Mouse (Mus musculus) neural tube, embryonic 13.5 days (tissue): Measurements from ENCODE around the gene Igsf8. TPM values are rescaled to one million over a fixed set of nuclear protein-coding genes. Genes with fewer than 3 reads are reported as not detected.
A peak's percentile ranks its signal among the peaks of the same experiment; 100 is the strongest.

Experiments used
- ATAC-seq: fragments of 200-750 bp; cut with Nextera tagmentation; 2 replicates; pipeline ENCODE4 v1.8.0; 2017; ENCODE audit warnings: low read depth, mild to moderate bottlenecking, moderate TSS enrichment, moderate library complexity
- H3K27ac ChIP-seq: fragments of 300-500 bp; sonication (generic); replicated peaks from 2 replicates; pipeline ENCODE4 v1.5.1; 2015; ENCODE audit warnings: moderate library complexity, mild to moderate bottlenecking, inconsistent platforms
- H3K27me3 ChIP-seq: fragments of 300-500 bp; sonication (generic); 2 replicates; pipeline ENCODE4 v1.6.1; 2015; ENCODE audit warnings: mild to moderate bottlenecking, inconsistent platforms
- H3K36me3 ChIP-seq: fragments of 300-500 bp; sonication (generic); 2 replicates; pipeline ENCODE4 v1.6.1; 2015; ENCODE audit warnings: mild to moderate bottlenecking, inconsistent platforms
- H3K4me1 ChIP-seq: fragments of 300-500 bp; sonication (generic); replicated peaks from 2 replicates; pipeline ENCODE4 v1.6.1; 2015; ENCODE audit warnings: inconsistent platforms
- H3K4me2 ChIP-seq: fragments of 300-500 bp; sonication (generic); 2 replicates; pipeline ENCODE4 v1.6.1; 2015; ENCODE audit warnings: inconsistent platforms, mild to moderate bottlenecking, moderate library complexity
- H3K4me3 ChIP-seq: fragments of 300-500 bp; sonication (generic); 2 replicates; pipeline ENCODE4 v1.5.1; 2015; ENCODE audit warnings: mild to moderate bottlenecking, inconsistent platforms
- H3K9ac ChIP-seq: fragments of 300-500 bp; sonication (generic); 2 replicates; pipeline ENCODE4 v1.6.1; 2015; ENCODE audit warnings: moderate library complexity, mild to moderate bottlenecking, inconsistent platforms
- H3K9me3 ChIP-seq: fragments of 300-500 bp; sonication (generic); 2 replicates; pipeline ENCODE4 v1.6.1; 2016; ENCODE audit warnings: inconsistent platforms
- WGBS: fragments of 180-500 bp; shearing (Covaris S2); methylation state at CpG from one replicate; pipeline ENCODE4 v1.1.7; 2015; 5-methylcytosine and 5-hydroxymethylcytosine counted together
- polyA plus RNA-seq: library from polyadenylated mRNA; unstranded; fragments of >200 nt; fragmentation: Nextera tagmentation; extraction: Ambion mirVana; gene quantifications from 2 replicates; pipeline ENCODE4 v1.2.1, GENCODE M21; 2015

The Igsf8 gene
- polyA plus RNA-seq, 1 experiment from 2014 or later, result 116 TPM

GRCm38 (mm10) chr1:172318424-172319035, 57.1 kb downstream of the Igsf8 start:
- Histone ChIP-seq H3K4me2 (peak overlapping the region; percentile 3; the same call in 1 of the 2 replicates), H3K4me3 (no peak overlapping the region), H3K27ac (peak overlapping the region; percentile 78), H3K9me3 (no peaks in the 10 kb centered on the region), H3K27me3 (no peaks in the 10 kb centered on the region), H3K4me1 (peaks cover 79% of the 10 kb centered on the region), H3K9ac (peak overlapping the region; percentile 31; the same call in 1 of the 2 replicates), H3K36me3 (peaks cover 10% of the 10 kb centered on the region)
- WGBS, result 67% methylated on average over 19 of the region's 19 CpGs
- no peak for ATAC-seq

DNA sequence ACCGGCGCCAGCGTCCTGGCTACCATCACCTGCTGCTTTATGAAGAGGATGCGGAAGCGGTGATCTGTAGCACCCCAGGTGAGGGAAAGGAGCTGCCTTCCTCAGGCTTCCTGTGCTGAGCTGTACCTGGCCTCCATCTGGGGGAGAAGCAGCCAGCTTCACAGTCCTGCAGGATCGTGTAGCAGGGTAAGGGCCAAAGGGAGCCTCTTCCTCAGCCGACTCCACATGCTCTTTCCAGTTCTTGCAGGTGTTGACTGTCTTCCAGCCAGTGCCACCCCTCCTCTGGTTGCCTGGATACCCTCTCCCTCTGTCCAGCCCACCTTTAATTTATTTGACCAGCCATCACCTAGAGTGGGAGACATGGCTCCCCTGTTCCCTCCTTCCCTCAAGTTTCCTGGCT, 57.9 kb downstream of the Igsf8 start:
- no peak overlapping the region for H3K4me2 ChIP-seq
- ATAC-seq, result no peak

GRCm38 (mm10) chr1:172319921-172320411, 58.5 kb downstream of the Igsf8 start:
- 10% methylated on average over 5 of the region's 5 CpGs for WGBS
- peaks cover 65% of the 10 kb centered on the region for H3K4me1 ChIP-seq
- H3K9ac ChIP-seq, result 0 out of 2 replicates have a peak overlapping the region, but pooled peaks have one; percentile 12
- no peaks in the 10 kb centered on the region for H3K27me3 ChIP-seq
- H3K4me3 ChIP-seq, result no peak overlapping the region
- no peaks in the 10 kb centered on the region for H3K9me3 ChIP-seq
- no peak overlapping the region for H3K4me2 ChIP-seq
- H3K27ac ChIP-seq, result peak overlapping the region; percentile 76
- H3K36me3 ChIP-seq, result peaks cover 10% of the 10 kb centered on the region
- ATAC-seq, result peak; percentile 46

More for the DNA sequence above, 57.9 kb downstream of the Igsf8 start:
- Histone ChIP-seq H3K27me3 (no peaks in the 10 kb centered on the region), H3K4me3 (no peak overlapping the region), H3K27ac (peak overlapping the region; percentile 76), H3K4me1 (peaks cover 71% of the 10 kb centered on the region), H3K9me3 (no peaks in the 10 kb centered on the region), H3K9ac (no peak overlapping the region), H3K36me3 (peaks cover 10% of the 10 kb centered on the region)
- 64% methylated on average over 7 of the region's 7 CpGs for WGBS

DNA sequence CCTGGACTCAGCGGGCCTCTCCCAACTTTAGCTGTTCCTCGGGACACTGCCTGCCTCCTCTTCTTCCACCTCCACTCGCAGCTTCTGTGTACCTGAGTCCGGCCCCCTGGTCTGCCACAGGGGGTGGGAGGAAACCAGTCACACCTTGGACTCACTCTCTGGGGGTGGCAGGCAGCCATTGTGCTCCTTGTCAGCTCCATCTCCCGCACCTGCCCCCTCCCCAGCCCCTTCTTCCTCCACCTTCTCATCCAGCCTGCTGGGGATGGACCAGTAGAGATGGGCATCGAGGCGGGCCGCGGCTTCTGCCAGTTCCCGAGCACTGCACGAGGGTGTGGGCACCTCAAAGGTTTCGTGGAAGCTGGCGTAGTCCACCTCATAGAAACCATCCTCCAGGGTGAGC, 61.3 kb downstream of the Igsf8 start:
- Histone ChIP-seq H3K27ac (no peak overlapping the region), H3K4me3 (no peak overlapping the region), H3K9me3 (no peaks in the 10 kb centered on the region), H3K9ac (0 out of 2 replicates have a peak overlapping the region, but pooled peaks have one; percentile 19), H3K27me3 (peaks cover 22% of the 10 kb centered on the region), H3K36me3 (peaks cover 7% of the 10 kb centered on the region), H3K4me2 (no peak overlapping the region), H3K4me1 (peaks cover 52% of the 10 kb centered on the region)
- ATAC-seq, result no peak
- 71% methylated on average over 13 of the region's 13 CpGs for WGBS

- Histone ChIP-seq H3K9ac (0 out of 2 replicates have a peak overlapping the region, but pooled peaks have one; percentile 19), H3K36me3 (peaks cover 3% of the 10 kb centered on the region), H3K27me3 (peaks cover 25% of the 10 kb centered on the region), H3K9me3 (no peaks in the 10 kb centered on the region), H3K27ac (no peak overlapping the region), H3K4me3 (no peak overlapping the region), H3K4me2 (no peak overlapping the region), H3K4me1 (peaks cover 46% of the 10 kb centered on the region)
- 35% methylated on average over 5 of the region's 5 CpGs for WGBS
- ATAC-seq, result no peak
Measured at GRCm38 (mm10) chr1:172323298-172323697, 61.9 kb downstream of the Igsf8 start.

DNA sequence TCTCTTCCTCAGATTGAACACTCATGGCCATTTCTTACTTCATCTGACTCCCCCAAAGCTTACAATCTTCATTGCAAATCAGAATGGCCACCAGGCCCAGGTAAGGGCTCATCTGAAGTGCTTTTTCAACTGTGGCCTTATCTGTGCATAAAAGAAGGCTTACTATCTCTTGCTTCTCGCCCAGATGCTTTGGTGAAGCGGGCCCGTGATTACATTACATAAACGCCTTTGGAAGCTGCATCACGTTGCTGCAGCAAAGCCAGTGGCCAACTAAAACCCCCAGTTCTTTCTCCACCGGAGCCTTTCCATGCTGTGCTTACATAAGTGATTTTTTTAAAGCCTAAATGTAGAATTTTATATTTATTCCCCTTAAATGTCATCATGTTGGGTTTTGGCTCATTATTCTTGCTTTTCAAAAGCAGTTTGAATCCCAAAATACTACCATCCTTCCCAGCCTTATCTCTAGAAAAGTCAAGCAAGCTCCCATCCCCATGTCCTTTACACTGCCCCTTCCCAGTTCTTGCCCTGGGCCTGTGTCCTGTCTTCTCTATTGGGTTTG, 62.4 kb downstream of the Igsf8 start:
- 78% methylated on average over 6 of the region's 6 CpGs for WGBS
- ATAC-seq, result no peak
- Histone ChIP-seq H3K27ac (no peak overlapping the region), H3K36me3 (no peaks in the 10 kb centered on the region), H3K4me2 (no peak overlapping the region), H3K9ac (no peak overlapping the region), H3K27me3 (peaks cover 25% of the 10 kb centered on the region), H3K9me3 (no peaks in the 10 kb centered on the region), H3K4me1 (peaks cover 46% of the 10 kb centered on the region), H3K4me3 (no peak overlapping the region)

GRCm38 (mm10) chr1:172324725-172325124, 63.3 kb downstream of the Igsf8 start:
- Histone ChIP-seq H3K4me2 (no peak overlapping the region), H3K9me3 (no peaks in the 10 kb centered on the region), H3K4me3 (no peak overlapping the region), H3K27me3 (peaks cover 25% of the 10 kb centered on the region), H3K27ac (0 out of 2 replicates have a peak overlapping the region, but pooled peaks have one; percentile 7), H3K36me3 (no peaks in the 10 kb centered on the region), H3K9ac (0 out of 2 replicates have a peak overlapping the region, but pooled peaks have one; percentile 35), H3K4me1 (peaks cover 47% of the 10 kb centered on the region)
- WGBS, result 9% methylated on average over 7 of the region's 7 CpGs
- ATAC-seq, result peak; percentile 4; the same call in 1 of the 2 replicates

DNA sequence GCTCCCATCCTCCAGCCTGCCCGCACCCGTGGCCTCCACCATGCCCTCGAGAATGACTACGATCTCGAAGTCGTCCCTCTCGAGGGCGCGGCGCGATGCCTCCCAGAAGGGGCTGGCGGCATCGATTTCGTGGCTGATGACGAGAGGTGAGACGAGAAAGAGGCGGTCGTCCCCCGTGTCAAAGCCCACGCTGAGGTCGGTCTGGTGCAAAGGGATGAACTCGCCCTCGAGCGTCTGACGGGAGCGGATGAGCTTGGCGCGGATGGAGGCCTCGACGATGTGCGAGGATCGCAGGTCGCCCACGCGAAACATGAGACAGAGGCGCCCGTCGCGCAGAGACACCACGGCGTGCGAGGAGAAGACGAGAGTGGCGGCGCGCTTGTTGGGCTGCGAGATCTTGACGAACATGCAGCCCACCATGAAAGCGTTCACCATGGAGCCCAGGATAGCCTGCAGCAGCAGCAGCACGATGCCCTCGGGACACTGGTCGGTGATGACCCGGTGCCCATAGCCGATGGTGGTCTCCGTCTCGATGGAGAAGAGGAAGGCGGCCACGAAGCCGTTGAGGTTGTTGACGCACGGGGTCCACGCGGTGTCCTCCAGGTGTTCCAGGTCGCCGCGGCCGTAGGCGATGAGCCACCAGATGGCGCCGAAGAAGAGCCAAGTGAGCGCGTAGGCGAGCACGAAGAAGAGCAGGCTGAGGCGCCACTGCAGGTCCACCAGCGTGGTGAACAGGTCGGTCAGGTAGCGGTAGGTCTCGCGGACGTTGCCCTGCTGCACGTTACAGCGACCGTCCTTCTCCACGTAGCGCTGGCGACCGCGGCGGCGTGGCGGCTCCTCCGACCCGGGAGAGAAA, 64.5 kb downstream of the Igsf8 start:
- no peaks in the 10 kb centered on the region for H3K36me3 ChIP-seq
- WGBS, result 20% methylated on average over 94 of the region's 94 CpGs
- H3K27ac ChIP-seq, result no peak overlapping the region
- H3K4me3 ChIP-seq, result peak overlapping the region; percentile 45
- peaks cover 25% of the 10 kb centered on the region for H3K27me3 ChIP-seq
- peak overlapping the region; percentile 70 for H3K9ac ChIP-seq
- no peaks in the 10 kb centered on the region for H3K9me3 ChIP-seq
- peak; percentile 20 for ATAC-seq
- peak overlapping the region; percentile 69 for H3K4me2 ChIP-seq
- peaks cover 35% of the 10 kb centered on the region for H3K4me1 ChIP-seq

GRCm38 (mm10) chr1:172326684-172327083, 65.2 kb downstream of the Igsf8 start:
- peak overlapping the region; percentile 69 for H3K4me2 ChIP-seq
- peak overlapping the region; percentile 70 for H3K9ac ChIP-seq
- WGBS, result 57% methylated on average over 11 of the region's 11 CpGs

DNA sequence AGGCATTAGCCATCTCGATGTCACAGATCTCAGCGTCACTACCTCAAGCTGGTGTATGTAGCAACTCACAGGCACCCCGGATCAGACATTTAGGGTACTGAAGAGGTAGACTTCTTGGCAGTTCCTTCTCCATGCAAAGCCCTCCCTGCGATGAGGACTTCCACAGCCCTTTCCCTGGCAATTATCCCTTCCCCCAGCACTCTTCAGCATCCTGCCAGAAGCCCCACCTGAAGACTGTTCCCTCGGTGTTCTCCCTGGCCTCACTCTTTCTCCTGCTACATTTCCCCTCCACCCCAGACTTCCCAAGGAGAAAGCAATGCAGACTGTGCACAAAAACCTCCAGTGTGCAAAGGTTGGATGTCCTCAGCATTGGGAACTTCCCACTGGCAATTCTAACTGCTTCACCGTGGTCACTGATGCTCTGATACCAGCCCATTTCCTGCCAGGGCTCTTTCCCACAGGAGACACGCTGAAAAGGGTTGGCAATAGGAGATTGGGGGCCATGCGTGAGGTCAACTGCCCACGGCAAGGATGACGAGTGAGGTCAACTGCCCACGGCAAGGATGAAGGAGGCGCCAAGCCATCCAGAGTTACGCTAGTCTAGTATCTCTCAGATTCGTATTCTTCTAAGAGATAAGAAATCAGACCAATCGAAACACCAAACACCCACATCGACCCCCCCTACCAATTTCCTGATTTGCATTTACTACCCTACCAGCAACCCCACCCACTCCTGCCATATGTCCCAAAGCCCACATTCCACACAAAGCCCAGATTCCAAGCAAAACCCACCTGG, 66.0 kb downstream of the Igsf8 start:
- Histone ChIP-seq H3K4me3 (no peak overlapping the region), H3K4me1 (peaks cover 30% of the 10 kb centered on the region), H3K36me3 (no peaks in the 10 kb centered on the region), H3K27me3 (peaks cover 25% of the 10 kb centered on the region), H3K4me2 (no peak overlapping the region), H3K27ac (no peak overlapping the region), H3K9ac (no peak overlapping the region), H3K9me3 (no peaks in the 10 kb centered on the region)
- 87% methylated on average over 16 of the region's 16 CpGs for WGBS
- no peak for ATAC-seq

More at GRCm38 (mm10) chr1:172326684-172327083, 65.2 kb downstream of the Igsf8 start:
- Histone ChIP-seq H3K27ac (no peak overlapping the region), H3K27me3 (peaks cover 25% of the 10 kb centered on the region), H3K4me1 (peaks cover 30% of the 10 kb centered on the region), H3K9me3 (no peaks in the 10 kb centered on the region), H3K4me3 (peak overlapping the region; percentile 45), H3K36me3 (no peaks in the 10 kb centered on the region)
- ATAC-seq, result no peak

- Histone ChIP-seq H3K27ac (no peak overlapping the region), H3K36me3 (no peaks in the 10 kb centered on the region), H3K9me3 (no peaks in the 10 kb centered on the region), H3K4me2 (no peak overlapping the region), H3K4me3 (no peak overlapping the region), H3K9ac (no peak overlapping the region), H3K4me1 (peaks cover 27% of the 10 kb centered on the region), H3K27me3 (peaks cover 25% of the 10 kb centered on the region)
- 84% methylated on average over 3 of the region's 3 CpGs for WGBS
- ATAC-seq, result no peak
Measured at GRCm38 (mm10) chr1:172328041-172328440, 66.6 kb downstream of the Igsf8 start.
